Mouse (Mus musculus): ENCODE data around the gene Ankfn1. TPM values are rescaled to one million over a fixed set of nuclear protein-coding genes. Genes with fewer than 3 reads are reported as not detected.
A peak's percentile ranks its signal among the peaks of the same experiment; 100 is the strongest.

The Ankfn1 gene
- polyA plus RNA-seq, 1 experiment from 2014 or later: 1.9 TPM

GRCm38 (mm10) chr11:89360895-89361294 is 416.6 kb downstream of the Ankfn1 start:
- Histone ChIP-seq H3K9me3 (replicated peaks) (no peaks in the 10 kb centered on the region), H3K36me3 (no peaks in the 10 kb centered on the region), H3K4me1 (peaks cover 8% of the 10 kb centered on the region), H3K27ac (replicated peaks) (no peak overlapping the region), H3K4me3 (no peak overlapping the region), H3K27me3 (ENCODE audit: low read depth, poor library complexity, severe bottlenecking) (no peaks in the 10 kb centered on the region)
- WGBS: 96% methylated on average over 3 of the region's 3 CpGs
- no peak for DNase-seq (ENCODE audit: low spot score)

- no peaks in the 10 kb centered on the region for H3K27me3 ChIP-seq (ENCODE audit: low read depth, poor library complexity, severe bottlenecking)
- H3K4me3 ChIP-seq: no peak overlapping the region
- no peaks in the 10 kb centered on the region for H3K36me3 ChIP-seq
- H3K4me1 ChIP-seq: peaks cover 16% of the 10 kb centered on the region
- H3K27ac ChIP-seq (replicated peaks): no peak overlapping the region
- no peaks in the 10 kb centered on the region for H3K9me3 ChIP-seq (replicated peaks)
- 78% methylated on average over 5 of the region's 5 CpGs for WGBS
- no peak for DNase-seq (ENCODE audit: low spot score)
Observed at GRCm38 (mm10) chr11:89358546-89358945, 418.9 kb downstream of the Ankfn1 start.

- 81% methylated on average over 2 of the region's 2 CpGs for WGBS
Observed at GRCm38 (mm10) chr11:89356479-89356878, 421.0 kb downstream of the Ankfn1 start.

GRCm38 (mm10) chr11:89356018-89356417 is 421.4 kb downstream of the Ankfn1 start:
- WGBS: 42% methylated on average over 5 of the region's 5 CpGs

More at GRCm38 (mm10) chr11:89356479-89356878, 421.0 kb downstream of the Ankfn1 start:
- no peak overlapping the region for H3K4me3 ChIP-seq
- H3K4me1 ChIP-seq: peaks cover 16% of the 10 kb centered on the region
- no peak for DNase-seq (ENCODE audit: low spot score)
- peak overlapping the region; percentile 61 for H3K27ac ChIP-seq (replicated peaks)
- no peaks in the 10 kb centered on the region for H3K27me3 ChIP-seq (ENCODE audit: low read depth, poor library complexity, severe bottlenecking)
- no peaks in the 10 kb centered on the region for H3K9me3 ChIP-seq (replicated peaks)
- H3K36me3 ChIP-seq: no peaks in the 10 kb centered on the region

GRCm38 (mm10) chr11:89340238-89340637 is 437.2 kb downstream of the Ankfn1 start:
- Histone ChIP-seq H3K36me3 (no peaks in the 10 kb centered on the region), H3K27me3 (ENCODE audit: low read depth, poor library complexity, severe bottlenecking) (no peaks in the 10 kb centered on the region), H3K27ac (replicated peaks) (peak overlapping the region; percentile 52; the same call in 1 of the 2 replicates), H3K4me1 (peaks cover 3% of the 10 kb centered on the region; the same call in 1 of the 2 replicates), H3K4me3 (no peak overlapping the region), H3K9me3 (replicated peaks) (no peaks in the 10 kb centered on the region)
- 63% methylated on average over 12 of the region's 12 CpGs for WGBS
- no peak for DNase-seq (ENCODE audit: low spot score)

More at GRCm38 (mm10) chr11:89356018-89356417, 421.4 kb downstream of the Ankfn1 start:
- H3K27ac ChIP-seq (replicated peaks): peak overlapping the region; percentile 61
- H3K9me3 ChIP-seq (replicated peaks): no peaks in the 10 kb centered on the region
- no peaks in the 10 kb centered on the region for H3K36me3 ChIP-seq
- peaks cover 16% of the 10 kb centered on the region for H3K4me1 ChIP-seq
- DNase-seq (ENCODE audit: low spot score): no peak
- H3K27me3 ChIP-seq (ENCODE audit: low read depth, poor library complexity, severe bottlenecking): no peaks in the 10 kb centered on the region
- no peak overlapping the region for H3K4me3 ChIP-seq

Other genes with a start within 250 kb of the Ankfn1 start
- 16.4 and 20.2 TPM in 2 replicates for gene Pctp, start 225.2 kb upstream of the Ankfn1 start, polyA plus RNA-seq (2016; fragmentation: Nextera tagmentation; extraction: Ambion mirVana)

All from midbrain, embryonic 10.5 days (tissue).